Mouse (Mus musculus): ENCODE results near the gene Nanog.

Nanog gene

DNA sequence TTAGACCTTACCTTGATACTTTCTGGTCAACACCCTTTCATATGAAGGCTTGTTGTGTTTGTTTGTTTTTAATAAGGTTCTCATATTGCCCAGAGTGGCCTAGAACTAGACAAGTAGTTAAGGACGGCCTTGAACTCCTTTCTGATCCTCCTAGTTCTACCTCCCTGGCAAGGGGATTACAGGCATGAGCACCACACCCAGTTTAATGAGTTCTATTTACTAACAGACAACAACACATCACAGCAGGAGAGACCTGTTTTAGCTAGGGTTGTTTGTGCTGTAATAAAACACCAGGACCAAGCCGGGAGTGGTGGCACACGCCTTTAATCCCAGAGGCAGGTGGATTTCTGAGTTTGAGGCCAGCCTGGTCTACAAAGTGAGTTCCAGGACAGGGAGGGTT is 55.2 kb downstream of the Nanog start:
- no peak for DNase-seq (ENCODE audit: low spot score in 2 of 2)

DNA sequence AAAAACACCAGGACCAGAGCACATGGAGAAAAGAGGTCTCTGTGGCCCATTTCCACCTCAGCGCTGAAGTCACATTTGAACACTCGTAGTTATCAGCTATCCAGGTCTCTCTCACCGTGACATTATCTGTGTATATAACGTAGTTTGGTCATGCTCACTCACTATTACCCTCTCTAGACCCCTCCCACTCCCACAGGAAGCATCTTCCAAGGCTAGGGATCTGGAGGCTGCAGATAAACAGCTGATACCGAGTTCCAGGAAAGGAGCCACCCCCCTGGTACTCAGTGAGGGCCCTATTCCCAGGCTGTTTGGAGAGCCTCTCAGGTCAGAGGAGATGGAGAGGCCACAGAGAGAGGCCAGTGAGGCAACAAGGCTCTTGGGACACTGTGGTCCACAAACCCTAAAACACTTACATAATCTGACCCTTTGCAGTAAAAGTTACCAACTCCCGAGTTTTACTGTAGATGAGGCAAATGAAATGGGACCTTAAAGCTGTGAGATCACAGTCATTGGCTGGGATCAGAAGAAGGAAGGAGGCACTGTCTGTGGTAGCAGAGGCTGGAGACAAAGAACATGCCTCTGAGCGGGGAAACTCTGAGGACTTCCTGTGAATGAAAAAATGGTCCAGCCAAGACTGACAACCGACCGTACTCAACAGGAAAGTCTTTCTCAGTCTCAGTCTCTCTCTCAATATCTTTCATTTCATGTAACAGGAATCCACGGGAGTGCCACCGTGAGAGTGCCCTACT is 55.8 kb downstream of the Nanog start:
- DNase-seq (ENCODE audit: low spot score in 2 of 2), result no peak

DNA sequence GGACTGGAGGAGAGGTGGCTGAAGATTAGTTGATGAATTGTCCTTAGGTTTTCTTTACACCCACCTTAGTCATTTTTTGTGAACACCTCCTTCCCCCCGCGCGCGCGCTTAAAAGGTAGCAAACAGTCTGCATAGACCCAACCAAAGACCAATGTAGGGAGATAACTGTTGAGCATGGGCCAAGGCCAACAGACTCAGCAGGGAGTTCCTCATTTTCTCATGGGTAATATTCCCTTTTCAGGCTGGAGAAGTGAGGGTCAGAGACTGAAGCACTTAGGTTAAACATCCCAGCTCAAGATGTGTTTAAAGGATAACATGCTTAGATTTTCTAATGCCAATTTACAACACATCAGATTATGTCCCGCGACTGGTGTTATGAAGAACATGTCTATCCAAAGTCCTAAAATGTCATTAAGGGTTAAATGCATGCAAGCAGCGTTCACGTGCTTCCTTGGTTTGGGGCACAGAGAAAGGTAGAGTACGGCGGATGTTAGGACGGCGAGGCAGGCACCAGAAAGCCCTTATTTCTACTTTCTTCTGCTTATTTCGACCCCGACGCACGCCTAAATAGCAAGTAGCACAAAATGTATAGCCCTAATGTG is 56.7 kb downstream of the Nanog start:
- no peak for DNase-seq (ENCODE audit: low spot score in 2 of 2)

All from right cerebral cortex, postnatal 36 days (tissue).